Mouse (Mus musculus) spleen, postnatal 36 days (tissue): ENCODE results near the gene Crhbp.

Source experiments
- DNase-seq, 2 experiments: peaks; one replicate each; pipeline ENCODE4 v3.0.0; 2022; ENCODE audit warnings: low spot score in 2 of 2, mixed read lengths in 1 of 2

Crhbp gene

GRCm38 (mm10) chr13:95444824-95445223 is at the start of gene Crhbp:
Gene Crhbp (minus strand): TSS chr13:95444924.
- DNase-seq: no peak

GRCm38 (mm10) chr13:95493296-95493695 is 48.6 kb upstream of the Crhbp start:
- no peak for DNase-seq

- DNase-seq: no peak
Measured at GRCm38 (mm10) chr13:95491327-95491726, 46.6 kb upstream of the Crhbp start.

- DNase-seq: no peak
Measured at GRCm38 (mm10) chr13:95484664-95485063, 39.9 kb upstream of the Crhbp start.

GRCm38 (mm10) chr13:95481428-95481827 is 36.7 kb upstream of the Crhbp start:
- DNase-seq: peak; percentile 57 to 58

- no peak for DNase-seq
Measured at GRCm38 (mm10) chr13:95478671-95479413, 34.1 kb upstream of the Crhbp start, which contains the start of gene S100z. Gene S100z (minus strand): TSS chr13:95478721.

GRCm38 (mm10) chr13:95477173-95477572 is 32.4 kb upstream of the Crhbp start:
- no peak for DNase-seq

- no peak for DNase-seq
Measured at GRCm38 (mm10) chr13:95475124-95475523, 30.4 kb upstream of the Crhbp start.

- DNase-seq: no peak
Measured at GRCm38 (mm10) chr13:95474294-95474693, 29.6 kb upstream of the Crhbp start.

GRCm38 (mm10) chr13:95470970-95471369 is 26.2 kb upstream of the Crhbp start:
- DNase-seq: no peak

GRCm38 (mm10) chr13:95451529-95451928 is 6.8 kb upstream of the Crhbp start:
- no peak for DNase-seq

- no peak for DNase-seq
Measured at GRCm38 (mm10) chr13:95450636-95451210, 6.0 kb upstream of the Crhbp start.

- DNase-seq: no peak
Measured at GRCm38 (mm10) chr13:95449730-95450129, 5.0 kb upstream of the Crhbp start.

- no peak for DNase-seq
Measured at GRCm38 (mm10) chr13:95444291-95444690, 433 bp downstream of the Crhbp start.

- DNase-seq: no peak
Measured at GRCm38 (mm10) chr13:95443376-95444233, 1.1 kb downstream of the Crhbp start.

- DNase-seq: no peak
Measured at GRCm38 (mm10) chr13:95442901-95443300, 1.8 kb downstream of the Crhbp start.

GRCm38 (mm10) chr13:95439569-95439968 is 5.2 kb downstream of the Crhbp start:
- DNase-seq: no peak

GRCm38 (mm10) chr13:95431760-95432159 is 13.0 kb downstream of the Crhbp start:
- DNase-seq: no peak

- DNase-seq: no peak
Measured at GRCm38 (mm10) chr13:95427499-95427898, 17.2 kb downstream of the Crhbp start.

GRCm38 (mm10) chr13:95426421-95426820 is 18.3 kb downstream of the Crhbp start:
- no peak for DNase-seq

GRCm38 (mm10) chr13:95425484-95425883 is 19.2 kb downstream of the Crhbp start:
- no peak for DNase-seq

GRCm38 (mm10) chr13:95424932-95425331 is 19.8 kb downstream of the Crhbp start:
- DNase-seq: no peak
